In genomic region chr13:60179641-60180040, GRCm38 (mm10) we compare ENCODE assay signal across 13 mouse cellular contexts.
"Had no signal": no experiment of that assay in that cellular context is flagged by ENCODE, and none has a peak within 500 bp of the region (broad histone marks: within the 10 kb centered on the region; RNA-seq: fewer than 3 reads in every experiment).

No protein-coding gene starts in this region.

- H3K4me2 ChIP-seq: liver, embryonic 11.5 days; liver, embryonic 15.5 days; midbrain, embryonic 15.5 days; neural tube, embryonic 12.5 days; stomach, embryonic 15.5 days had no signal

- H3K4me3 ChIP-seq: liver, embryonic 15.5 days; midbrain, embryonic 15.5 days; neural tube, embryonic 12.5 days; stomach, embryonic 15.5 days had no signal

- H3K4me1 ChIP-seq: liver, embryonic 15.5 days; neural tube, embryonic 12.5 days had no signal

- H3K36me3 ChIP-seq: liver, embryonic 15.5 days; midbrain, embryonic 15.5 days; stomach, embryonic 15.5 days had no signal

- H3K27me3 ChIP-seq: midbrain, embryonic 15.5 days; neural tube, embryonic 12.5 days had no signal

- H3K27ac ChIP-seq: liver, embryonic 15.5 days; midbrain, embryonic 15.5 days; neural tube, embryonic 12.5 days had no signal

- DNase-seq: kidney, adult 8-10 months; kidney, postnatal 25 days; layer of hippocampus, postnatal 36 days; lung, adult 2 months; lung, postnatal 36 days; right cerebral cortex, postnatal 14 days; thymus, postnatal 36 days had no signal

- H3K9ac ChIP-seq: liver, embryonic 15.5 days; midbrain, embryonic 15.5 days; neural tube, embryonic 12.5 days; stomach, embryonic 15.5 days had no signal

- H3K9me3 ChIP-seq: liver, embryonic 15.5 days; midbrain, embryonic 15.5 days; neural tube, embryonic 12.5 days; stomach, embryonic 15.5 days had no signal

- ATAC-seq: lung, postnatal 0 days; midbrain, embryonic 15.5 days had no signal
